Mouse (Mus musculus): ENCODE measurements at regions not wholly inside any gene's neighbourhood (a gene's known extent, or its start where the extent isn't known, plus 50 kb on each side); places are given as distances from the start of the nearest gene placed in this dataset.
"Not testable (repeated sequence)": the region's sequence is repeated elsewhere in the genome, so short reads cannot be mapped to it uniquely, and the experiment has no call there.

DNA sequence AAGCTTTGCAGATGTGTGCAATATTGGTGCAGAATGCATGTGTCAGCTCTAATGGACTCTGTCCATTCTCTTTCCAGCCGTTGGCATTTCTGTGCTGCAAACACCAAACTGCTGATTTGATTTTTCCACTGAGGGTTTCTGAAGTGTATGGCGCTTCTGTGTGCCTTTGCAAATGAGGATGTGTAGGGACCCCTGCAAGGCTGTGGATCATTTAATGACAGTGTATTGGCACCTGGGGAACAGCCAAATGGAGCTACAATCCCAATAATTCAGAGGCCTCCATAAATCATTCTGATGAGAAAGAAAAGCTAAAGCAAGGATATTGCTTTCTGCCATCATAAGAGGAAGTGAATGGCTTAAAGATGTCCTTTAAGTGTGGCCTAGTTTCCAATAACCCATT, 305.9 kb upstream of the Pkdcc start:
- no peak for DNase-seq (ENCODE audit: low spot score in 2 of 2)

DNA sequence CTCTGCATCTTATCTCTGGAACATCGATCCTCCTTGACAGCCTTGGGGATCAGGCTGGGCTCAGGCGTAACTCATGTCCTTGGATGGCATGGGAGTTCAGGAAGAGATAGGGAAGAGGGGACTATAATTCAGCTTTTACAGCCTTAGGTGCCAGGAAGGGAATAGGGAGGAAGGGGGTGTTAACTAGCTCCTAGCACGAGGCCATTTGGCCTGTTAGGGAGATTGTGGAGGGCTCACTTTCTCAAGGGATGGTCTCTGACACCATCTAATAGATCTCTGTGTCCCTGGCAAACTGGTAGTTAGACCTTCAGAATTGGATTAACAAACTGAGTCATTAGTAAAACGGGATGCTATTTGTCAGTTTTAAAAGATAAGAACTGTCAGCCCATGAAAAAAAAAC, 292.1 kb upstream of the Pkdcc start:
- not testable (repeated sequence) for DNase-seq (ENCODE audit: low spot score in 2 of 2)

DNA sequence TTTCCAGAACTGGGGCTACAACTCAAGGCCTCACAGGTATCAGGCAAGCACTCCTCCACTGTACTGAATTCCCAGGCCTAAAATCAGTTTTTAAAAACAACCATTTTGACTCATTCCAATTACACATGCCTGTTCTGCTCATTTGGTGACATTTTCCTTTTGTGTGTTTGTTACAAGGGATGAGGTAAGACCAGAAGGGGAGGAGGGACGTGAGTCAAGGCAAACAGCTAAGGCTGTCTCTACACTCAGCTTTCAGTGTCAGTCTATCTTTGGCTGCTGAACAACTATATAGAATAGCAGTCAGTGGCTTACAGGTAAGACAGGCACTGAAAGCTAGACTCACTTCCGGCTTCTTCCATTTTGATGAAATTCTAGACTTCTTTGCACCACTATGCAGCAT, 289.3 kb upstream of the Pkdcc start:
- DNase-seq (ENCODE audit: low spot score in 2 of 2): no peak

DNA sequence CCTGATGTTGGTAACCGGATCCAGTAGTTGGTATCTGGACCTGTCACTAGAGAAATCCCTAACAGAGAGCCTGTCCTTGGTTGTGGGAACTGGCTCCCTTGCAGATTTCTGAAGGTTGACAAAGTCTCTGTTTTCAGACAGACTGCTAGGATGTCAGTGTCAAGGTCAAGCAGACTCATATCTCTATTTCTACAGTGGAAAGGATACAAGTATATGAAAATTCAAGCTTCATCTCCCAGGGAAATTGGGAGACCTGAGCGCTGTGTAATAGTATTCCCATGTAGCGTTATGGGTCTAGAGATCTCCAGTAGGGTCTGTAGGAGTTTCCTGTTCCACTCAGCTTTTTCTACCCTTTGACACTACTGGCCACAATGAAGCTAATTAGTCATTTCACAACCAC, 287.4 kb upstream of the Pkdcc start:
- DNase-seq (ENCODE audit: low spot score in 2 of 2): no peak

DNA sequence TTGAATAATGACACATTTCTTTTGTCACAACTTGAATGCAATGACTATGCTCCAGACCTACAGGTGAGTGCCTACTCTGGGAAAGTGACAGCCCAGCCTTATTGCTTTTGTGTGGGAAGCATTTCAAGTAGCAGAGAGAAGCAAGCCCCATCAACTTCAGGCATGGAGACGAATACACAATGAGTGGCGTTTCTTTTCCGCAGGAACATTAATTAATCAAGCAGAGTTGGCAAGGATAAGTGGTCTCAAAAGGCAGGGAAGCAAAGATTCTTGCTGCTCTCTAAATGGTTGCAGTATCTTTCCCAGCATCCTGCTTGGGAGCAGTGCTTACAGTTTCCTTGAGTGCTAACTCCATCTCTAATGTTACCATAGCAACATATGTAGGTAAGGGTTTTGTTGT, 285.6 kb upstream of the Pkdcc start:
- DNase-seq (ENCODE audit: low spot score in 2 of 2): no peak

DNA sequence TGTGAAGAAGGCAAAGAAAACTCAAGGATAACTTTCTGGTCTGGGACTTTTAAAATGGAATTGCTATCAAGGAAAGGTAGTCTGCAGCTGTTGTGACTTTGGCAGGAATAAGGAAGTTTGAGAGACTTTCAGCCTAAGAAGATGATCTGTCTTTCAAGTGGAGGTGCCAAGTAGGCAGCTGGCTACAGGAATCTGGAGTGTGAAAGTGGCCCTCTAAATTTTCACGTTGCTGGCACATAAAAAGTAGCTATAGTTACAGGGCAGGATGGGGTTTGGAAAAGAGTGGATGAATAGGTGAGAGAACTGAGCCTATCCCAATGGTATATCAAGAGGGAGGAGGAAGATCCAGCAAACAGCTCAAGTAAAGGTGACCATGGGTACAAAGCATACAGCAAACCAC, 284.4 kb upstream of the Pkdcc start:
- no peak for DNase-seq (ENCODE audit: low spot score in 2 of 2)

DNA sequence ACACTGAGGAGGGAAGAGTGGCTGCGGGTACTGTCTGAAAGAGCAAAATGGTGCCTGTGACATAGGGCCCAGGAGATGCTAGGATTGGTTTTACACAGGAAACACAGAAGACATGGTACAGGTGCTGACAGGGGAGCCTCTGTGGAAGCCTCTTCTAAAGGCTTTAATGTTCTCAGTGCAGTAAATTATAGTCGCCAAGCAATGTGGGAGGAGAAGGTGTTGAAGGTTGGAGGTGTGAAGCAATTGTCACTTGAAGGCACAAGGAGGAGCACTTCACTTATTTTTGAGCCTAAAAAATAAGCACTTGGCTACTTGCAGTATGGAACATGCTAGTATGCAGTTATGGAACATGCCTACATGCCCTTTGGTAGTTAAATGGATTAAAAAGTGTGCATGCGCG, 283.6 kb upstream of the Pkdcc start:
- no peak for DNase-seq (ENCODE audit: low spot score in 2 of 2)

DNA sequence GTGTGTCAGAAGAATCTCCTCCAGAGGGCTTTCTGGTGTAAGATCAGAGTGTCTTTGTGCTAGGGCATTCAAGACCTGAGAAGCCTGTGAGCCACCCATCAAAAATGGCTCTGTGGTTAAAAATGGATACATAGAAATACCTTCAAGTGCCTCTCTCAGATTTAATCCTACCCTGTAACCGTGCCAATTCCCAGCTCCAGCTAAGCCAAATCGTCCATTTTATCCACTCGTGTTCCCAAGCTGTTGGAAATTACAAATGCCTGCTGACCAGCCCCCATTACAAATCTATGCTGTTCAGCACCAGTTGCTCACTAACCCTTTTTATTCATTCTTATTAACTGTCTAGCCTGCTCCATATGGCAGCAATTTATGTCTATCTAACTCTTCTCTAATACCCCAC, 278.3 kb upstream of the Pkdcc start:
- no peak for DNase-seq (ENCODE audit: low spot score in 2 of 2)

DNA sequence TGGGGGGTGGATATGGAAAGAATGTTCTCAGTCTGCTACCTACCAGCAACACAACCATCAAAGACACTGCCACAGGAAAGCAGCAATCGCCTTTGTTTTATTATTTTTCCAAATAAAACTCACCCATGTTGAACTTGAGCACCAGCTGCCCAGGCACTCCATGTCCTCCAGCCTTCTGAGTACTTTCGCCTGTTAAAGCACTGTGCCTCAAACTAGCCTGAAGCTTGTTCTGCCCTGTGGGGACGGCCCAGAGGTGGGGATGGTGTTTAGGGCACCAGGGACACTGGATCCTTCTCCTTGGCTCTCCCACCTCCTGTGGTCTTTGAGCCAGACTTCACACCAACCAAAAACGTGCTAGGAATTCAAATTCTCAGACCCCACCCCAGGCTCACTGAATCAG, 269.0 kb upstream of the Pkdcc start:
- no peak for DNase-seq (ENCODE audit: low spot score in 2 of 2)

DNA sequence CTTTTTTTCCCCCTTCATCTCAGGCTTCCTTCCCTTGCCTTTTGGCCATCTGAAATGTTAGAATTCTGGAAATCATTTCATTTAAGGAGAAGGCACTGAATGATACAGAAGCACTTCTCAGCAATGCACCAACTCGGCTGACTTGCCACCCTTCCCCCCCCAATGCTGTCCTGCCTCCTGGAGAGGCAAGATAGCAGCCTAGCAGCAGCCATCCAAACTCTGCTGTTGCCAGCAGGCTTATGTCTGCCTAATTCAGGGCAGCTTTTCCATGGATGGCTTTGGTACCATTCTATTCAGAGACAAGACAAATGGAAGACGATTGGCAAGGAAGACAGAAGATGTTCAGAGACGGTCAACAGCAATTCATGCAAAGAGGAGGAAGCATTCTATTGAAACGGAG, 265.3 kb upstream of the Pkdcc start:
- no peak for DNase-seq (ENCODE audit: low spot score in 2 of 2)

DNA sequence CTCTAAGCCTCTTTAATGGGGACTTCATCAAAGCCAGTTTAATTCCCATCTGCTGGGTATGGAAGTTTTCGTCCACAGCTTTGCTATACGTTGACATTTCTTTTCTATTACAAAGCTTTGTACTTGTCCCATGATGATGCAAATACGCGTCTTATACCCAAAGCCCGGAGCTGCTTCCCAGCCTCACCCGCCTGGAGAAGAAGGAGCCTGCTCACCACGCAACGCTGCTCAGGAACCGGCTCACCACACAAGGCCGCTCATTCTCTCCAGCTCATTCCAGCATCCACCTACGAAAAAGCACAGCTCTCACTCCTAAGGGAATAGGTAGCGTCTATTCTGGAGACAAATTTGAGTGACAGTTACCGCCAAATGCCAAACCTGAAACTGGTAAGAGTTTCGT, 264.8 kb upstream of the Pkdcc start:
- DNase-seq (ENCODE audit: low spot score in 2 of 2): no peak

DNA sequence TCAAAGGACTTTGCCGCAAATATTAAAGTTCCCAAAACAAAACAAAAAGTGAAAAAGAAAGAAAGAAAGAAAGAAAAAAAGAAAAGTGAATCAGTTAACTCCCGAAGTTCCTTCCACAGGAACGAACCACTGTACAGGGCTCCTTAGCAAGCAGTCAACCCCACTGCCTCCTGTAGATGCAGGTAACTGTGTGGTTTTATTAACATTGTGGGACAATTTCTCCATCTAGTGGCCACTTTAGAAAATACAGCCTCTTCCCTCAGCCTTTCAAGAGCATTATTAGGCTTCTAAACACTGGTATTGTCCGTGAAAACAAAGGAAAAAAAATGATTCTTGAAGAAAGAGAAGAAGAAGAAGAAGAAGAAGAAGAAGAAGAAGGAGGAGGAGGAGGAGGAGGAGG, 257.7 kb upstream of the Pkdcc start:
- no peak for DNase-seq (ENCODE audit: low spot score in 2 of 2)

DNA sequence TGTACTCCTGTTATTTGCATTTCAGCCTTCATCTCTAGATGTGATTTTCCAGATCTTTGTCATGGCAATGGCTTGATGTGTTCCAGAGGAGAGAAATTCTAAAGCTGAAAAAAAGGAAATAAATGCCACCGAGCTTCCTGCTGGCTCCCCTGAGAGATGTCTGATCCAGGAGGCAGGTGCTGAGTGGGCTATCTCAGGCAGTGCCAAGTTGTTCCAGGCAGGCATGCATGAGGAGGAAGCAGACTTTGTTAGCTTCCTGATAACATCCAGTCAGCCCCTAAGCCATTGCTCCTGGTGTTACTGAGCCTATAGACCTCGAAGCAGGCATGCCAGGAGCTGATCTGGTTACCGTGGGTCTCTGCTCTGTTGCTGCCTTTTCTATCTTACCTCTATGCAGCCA, 251.7 kb upstream of the Pkdcc start:
- no peak for DNase-seq (ENCODE audit: low spot score in 2 of 2)

DNA sequence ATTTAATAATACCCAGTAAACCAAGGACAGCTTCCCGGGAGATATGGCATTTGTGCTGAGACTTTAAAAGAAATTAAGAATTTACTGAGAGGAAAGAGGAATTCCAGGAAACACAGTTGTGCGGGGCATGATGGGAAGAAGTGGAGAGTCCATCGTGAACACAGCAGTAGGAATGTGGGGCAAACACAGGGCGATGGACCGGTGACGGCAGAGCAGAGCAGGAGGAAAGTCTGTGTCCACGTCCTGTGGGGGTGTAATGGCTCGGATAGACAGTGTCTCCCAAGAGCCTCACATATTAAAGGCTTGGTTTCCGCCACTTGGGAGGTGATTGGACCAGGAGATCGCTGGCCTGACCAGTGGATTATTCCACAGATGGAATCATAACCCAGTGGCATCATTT, 215.4 kb upstream of the Pkdcc start:
- no peak for DNase-seq (ENCODE audit: low spot score in 2 of 2)

DNA sequence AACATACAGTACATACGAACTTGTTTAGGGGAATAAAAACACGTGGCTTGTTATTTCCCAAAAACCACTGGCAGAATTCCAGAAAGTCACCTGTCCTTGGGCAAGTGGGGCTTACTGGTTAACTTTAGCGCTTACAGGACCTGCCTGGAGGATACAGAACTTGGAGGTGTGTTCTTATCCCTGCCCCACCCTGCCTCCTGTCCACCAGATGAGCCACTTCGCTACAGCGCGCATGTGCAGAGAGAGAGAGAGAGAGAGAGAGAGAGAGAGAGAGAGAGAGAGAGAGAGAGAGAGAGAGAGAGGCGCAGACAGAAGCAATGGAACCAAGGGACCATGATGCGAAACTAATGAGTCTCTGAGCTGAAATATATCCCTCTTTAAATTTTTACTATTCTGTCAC, 214.7 kb upstream of the Pkdcc start:
- no peak for DNase-seq (ENCODE audit: low spot score in 2 of 2)

DNA sequence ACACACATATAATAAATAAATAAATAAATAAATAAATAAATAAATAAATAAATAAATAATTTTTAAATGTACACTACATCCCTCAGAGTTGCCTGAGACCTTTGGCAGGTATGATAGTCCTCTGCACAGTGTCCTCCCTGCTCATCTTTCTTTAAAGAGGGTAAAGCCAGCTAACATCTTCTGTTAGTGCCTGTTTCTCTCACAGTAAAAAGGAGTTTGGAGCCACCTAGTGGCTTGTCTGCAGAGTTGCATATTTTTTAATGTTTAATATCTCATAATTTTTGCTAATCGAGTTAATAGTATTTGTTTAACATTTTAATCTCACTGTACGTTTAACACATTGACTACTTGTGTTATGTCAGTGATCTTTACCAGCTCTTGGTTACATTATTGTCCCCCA, 213.5 kb upstream of the Pkdcc start:
- DNase-seq (ENCODE audit: low spot score in 2 of 2): no peak

DNA sequence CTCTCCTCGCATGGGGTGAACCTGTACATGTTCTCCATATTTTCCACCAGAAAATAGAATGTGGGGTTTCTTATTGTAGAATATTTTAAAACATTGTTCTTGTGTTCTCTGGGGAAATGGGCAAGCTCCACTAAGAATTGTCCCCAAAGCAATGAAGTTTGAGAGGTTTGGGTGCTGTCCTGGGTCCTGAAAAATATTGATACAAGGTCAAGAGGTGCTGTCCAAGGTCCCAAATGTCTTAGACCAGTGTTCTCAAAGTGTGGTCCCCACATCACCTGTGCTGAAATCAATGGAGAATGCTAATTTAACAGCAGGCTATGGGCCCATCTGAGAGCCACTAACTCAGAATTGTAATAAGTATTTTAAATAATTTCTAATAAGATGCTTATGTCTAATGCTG, 204.2 kb upstream of the Pkdcc start:
- no peak for DNase-seq (ENCODE audit: low spot score in 2 of 2)

DNA sequence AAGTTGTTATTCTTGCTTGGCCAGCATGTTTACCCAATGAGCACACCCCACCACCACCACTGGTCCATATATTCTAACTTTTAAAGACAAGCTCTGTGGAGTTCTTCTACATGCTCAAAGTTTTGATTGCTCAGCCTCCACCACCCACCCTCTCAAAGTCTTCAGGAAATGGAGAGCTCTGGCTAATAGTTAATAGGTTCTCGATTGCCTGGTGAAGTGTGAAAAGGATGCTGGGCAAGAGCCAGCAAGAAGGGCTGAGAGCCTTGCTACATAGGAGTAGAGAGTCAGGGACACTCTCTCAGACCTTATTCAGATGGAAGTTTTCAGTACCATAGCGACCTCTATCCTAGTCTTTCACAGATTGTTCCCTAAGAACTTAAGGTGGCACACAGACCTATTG, 199.4 kb upstream of the Pkdcc start:
- DNase-seq (ENCODE audit: low spot score in 2 of 2): no peak

DNA sequence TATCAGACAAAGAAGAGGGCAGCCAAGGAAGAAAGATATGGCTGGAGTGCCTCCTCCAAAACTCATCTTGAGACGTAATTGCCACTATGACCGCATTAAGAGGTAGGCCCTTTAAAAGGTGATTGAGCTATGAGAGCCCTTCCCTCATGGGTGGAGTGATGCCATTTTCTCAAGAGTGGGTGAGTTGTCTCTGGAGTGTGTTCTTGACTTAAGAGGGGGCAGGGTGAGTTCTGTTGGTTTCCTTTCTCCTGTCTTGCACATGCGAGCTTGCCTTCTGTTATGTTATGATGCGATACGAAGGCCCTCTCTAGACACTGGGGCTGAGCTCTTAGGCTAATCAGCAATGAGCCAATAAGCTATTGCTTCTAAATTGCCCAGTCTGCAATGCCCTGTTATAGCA, 198.2 kb upstream of the Pkdcc start:
- no peak for DNase-seq (ENCODE audit: low spot score in 2 of 2)

DNA sequence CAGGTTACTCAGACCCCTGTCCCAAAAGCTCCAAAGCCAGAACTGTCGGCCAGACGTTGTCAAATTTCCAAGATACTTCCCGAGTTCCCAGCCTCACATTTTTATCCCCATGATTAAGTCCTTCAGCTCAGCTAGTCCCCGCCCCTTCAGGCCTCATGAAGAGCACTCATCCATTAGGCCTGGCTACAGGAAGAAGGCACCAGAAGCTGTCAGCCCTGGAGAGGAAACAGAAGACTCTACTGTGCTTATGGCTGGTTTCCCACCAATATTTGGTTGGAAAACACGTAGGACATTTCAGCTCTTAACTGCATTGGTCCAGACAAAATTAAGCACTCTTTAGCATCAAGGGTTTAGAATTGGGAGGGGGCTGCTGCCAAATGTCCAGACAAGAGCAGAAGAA, 195.8 kb upstream of the Pkdcc start:
- DNase-seq (ENCODE audit: low spot score in 2 of 2): no peak

DNA sequence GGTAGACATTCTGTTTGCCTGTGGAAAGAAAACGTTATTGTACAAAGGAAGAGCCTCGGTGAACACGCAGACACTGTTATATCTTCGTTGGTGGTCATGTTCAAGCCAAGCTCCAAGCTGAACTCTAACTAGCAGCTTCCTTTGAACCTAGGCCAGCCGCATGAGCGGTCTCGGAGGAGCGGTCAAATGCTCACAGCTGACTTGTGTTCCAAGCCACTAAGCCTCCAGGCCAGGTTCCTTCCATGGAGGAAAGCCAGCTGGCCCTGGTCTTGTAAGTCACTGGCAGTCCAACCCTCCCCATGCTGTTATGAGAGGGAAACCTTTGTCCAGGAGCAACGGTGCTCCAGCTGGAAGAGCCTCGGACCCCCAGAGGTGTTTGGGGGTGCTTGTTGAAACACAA, 194.5 kb upstream of the Pkdcc start:
- no peak for DNase-seq (ENCODE audit: low spot score in 2 of 2)

DNA sequence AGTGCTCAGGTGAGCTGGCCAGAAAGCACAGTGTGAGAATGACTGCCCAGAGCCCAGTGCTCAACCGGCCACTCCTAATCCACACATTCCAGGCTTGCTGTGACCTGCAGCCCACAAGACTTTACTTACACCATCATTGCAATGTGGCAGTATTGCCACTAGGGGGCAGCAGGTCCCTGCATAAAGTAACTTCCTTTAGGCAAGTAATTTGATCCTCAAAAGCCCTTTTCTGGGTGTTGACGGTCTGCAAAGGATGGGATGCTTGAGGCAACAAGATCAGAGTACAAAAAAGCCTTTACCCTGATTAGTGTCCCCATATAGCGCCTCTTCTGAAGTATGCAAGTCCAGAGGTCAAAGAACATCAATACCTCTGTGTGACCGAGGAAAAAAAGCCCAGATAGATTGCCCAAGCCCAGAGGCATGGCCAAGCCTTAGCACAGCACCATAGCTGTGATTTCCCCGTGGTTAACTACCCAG, 189.7 kb upstream of the Pkdcc start:
- peak; percentile 22 to 72 for DNase-seq (ENCODE audit: low spot score in 2 of 2)

DNA sequence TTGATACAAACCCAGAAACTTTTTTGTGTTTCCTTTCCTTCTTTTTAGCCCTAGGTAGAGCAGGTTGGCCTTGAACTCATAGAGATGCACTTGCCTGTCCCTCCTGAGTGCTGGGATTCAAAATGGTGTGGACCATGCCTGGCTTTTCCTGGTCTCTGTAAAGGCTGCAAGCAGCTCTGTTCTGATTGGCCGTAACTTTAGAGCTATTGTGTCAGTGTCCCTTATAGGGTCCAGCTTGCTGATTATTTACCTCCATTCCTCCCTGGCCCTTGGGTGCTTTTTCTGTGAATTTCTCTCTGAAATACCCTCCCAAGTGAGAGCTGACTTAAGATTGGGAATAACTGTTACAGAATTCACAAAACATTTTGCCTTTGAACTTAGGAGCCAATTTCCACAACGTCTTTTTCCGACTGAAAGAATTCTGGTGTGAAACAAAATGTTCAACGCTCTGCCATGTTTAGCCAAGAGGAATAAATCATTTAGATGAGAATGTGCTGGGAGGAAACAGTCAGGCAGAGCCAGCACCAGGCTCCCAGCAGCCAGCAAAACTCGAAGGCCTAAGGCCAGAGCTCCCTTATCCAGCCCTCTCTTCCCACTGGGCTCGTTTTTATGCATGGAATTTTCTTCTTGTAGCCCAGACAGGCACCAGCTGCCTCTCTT, 180.0 kb upstream of the Pkdcc start:
- no peak for DNase-seq (ENCODE audit: low spot score in 2 of 2)

DNA sequence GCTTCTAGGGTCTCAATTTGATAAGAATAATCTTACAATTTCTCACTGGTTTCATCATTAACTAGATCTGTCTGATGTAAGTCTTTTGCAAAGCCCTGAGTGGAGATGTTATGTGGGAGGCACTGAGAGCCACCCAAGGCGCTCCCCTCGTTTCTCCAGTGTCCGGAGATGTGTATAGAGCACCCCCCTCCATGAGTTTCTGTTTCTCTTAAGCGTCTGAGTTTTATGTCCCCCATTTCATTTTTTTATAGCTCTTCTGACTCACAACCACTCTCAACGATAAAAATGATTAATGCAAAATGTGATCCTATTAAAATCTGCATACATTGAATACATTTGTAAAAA, 179.5 kb upstream of the Pkdcc start:
- DNase-seq (ENCODE audit: low spot score in 2 of 2): no peak

DNA sequence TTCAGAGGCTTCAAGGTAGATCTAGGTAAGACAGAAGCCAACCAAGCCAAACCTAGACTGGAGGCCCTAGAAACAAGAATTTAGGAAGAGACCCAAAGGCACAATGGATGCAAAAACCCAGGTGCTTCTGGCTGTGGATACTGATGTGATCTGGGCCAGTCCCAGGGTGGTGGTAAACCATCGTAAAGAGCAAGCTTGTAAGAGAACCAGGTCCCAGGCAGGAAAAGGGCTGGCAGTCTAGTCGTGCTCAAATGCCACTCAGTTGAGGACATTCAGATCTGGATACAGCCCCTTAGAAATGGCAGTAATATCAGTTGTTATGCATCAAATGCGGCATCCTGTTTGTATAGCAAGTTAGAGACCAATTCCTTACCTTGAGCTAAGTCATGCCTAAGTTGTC, 175.5 kb upstream of the Pkdcc start:
- DNase-seq (ENCODE audit: low spot score in 2 of 2): no peak

Data from spleen, postnatal 10 days (tissue).